Mouse (Mus musculus) cerebellum, adult 9-10 months (tissue): ENCODE measurements around the gene Hist1h2ao.
A peak's percentile ranks its signal among the peaks of the same experiment; 100 is the strongest.
"Not testable (repeated sequence)": the region's sequence is repeated elsewhere in the genome, so short reads cannot be mapped to it uniquely, and the experiment has no call there.

ENCODE experiments used
- DNase-seq: peaks from one replicate; pipeline ENCODE4 v3.0.0; 2022

Hist1h2ao gene

DNA sequence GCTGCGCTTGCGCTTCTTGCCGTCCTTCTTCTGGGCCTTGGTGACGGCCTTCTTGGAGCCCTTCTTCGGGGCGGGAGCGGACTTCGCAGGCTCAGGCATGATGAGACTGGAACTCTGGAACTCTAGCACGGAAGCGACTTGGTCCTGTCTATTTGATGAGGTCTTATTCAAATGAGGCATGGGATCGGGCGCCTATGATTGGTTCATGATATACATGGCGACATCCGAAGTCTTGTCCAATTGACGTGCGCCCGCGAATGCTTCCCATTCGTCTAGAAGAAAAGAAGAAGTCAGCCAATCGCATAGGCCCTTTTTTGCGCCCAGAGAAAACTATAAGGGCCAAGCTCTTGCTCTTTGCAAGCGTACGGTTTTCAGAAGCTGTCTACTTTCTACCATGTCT lies at the start of gene Hist1h2ao, which contains the start of gene Hist1h2bq:
TSS of gene Hist1h2ao (plus strand) at position 393 of the 400 bp plus-strand sequence.
TSS of gene Hist1h2bq (minus strand) at position 125 of the 400 bp plus-strand sequence.
- not testable (repeated sequence) for DNase-seq

DNA sequence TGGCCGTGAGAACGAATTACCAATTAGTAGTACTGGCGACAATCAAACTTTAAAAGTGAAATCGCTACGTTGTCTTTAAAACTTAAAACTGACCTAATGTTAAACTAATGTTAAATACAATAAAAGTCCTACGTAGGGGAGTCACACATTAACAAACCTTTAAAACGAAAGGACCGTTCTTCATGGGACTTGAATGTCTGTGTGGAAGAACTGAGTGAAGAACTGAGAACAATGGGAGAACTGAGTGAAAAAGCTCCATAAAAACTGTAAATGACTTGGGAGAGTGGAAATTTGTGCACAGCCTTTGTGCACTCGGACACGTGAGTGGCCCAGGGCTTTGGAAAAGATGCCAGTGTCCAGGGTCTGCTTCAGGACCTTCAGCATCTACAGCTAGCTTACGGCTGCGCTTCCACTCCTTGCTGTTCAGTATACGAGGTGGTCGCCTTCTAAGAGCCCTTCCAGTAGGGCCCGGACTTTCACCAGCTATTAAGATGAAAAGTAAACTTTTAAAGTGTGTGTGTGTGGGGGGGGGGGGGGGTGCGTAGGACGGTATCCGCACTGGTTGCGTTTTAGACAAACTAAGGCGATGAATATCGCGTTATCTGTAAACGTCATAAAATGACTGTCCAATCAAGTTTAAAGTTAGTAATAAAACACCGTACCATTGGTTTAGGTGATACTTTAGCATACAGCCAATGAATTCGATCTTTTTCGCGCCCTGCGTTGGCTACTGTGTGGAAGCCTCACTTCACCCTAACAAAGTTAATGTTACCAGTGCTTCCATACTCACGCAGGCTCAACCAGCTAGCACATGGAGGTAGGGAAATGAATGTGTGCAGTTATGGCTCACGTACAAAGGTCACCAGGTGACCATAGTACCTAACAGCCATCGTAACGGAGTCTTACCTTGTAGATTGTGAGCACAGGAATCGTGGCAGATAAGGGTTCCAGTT lies 31.2 kb upstream of the Hist1h2ao start:
- peak; percentile 90 for DNase-seq

GRCm38 (mm10) chr13:21779767-21780731 lies 30.2 kb upstream of the Hist1h2ao start, which contains the start of gene Hist1h1b:
TSS of gene Hist1h1b (minus strand) at chr13:21780625.
- DNase-seq = peak; percentile 83

GRCm38 (mm10) chr13:21781021-21781555 lies 29.2 kb upstream of the Hist1h2ao start:
- DNase-seq = no peak

- no peak for DNase-seq
Measured at GRCm38 (mm10) chr13:21781639-21782038, 28.6 kb upstream of the Hist1h2ao start.

DNA sequence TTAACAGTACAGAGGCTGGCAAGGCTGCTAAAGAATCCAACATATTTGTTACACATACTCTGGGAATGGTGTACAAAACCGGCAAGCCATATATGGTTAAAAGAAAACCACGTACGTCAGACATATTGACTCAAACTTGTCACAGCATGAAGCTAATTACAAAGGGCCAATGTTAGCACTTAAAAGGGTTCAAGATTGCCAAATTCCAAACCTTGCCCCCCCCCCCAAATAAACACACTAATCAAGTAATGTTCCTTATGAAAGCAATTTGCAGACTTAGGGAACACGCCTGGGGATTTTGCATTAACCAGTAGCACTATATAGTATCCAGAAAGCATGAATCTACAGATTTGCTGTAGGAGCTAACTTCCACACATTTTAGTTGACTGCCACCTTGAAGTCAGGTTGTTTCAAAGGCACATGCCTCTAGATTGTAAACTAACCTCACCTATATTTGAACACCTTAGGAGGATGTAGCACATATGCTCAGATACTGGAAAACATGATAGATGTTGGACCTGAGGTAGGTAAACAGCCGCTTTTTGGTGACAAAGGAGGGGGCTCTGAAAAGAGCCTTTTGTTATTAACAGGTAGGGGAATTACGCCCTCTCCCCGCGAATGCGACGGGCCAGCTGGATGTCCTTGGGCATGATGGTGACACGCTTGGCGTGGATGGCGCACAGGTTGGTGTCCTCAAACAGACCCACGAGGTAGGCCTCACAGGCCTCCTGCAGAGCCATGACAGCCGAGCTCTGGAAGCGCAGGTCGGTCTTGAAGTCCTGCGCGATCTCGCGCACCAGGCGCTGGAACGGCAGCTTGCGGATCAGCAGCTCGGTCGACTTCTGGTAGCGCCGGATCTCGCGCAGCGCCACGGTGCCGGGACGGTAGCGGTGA lies 27.7 kb upstream of the Hist1h2ao start:
- DNase-seq = peak; percentile 48

DNA sequence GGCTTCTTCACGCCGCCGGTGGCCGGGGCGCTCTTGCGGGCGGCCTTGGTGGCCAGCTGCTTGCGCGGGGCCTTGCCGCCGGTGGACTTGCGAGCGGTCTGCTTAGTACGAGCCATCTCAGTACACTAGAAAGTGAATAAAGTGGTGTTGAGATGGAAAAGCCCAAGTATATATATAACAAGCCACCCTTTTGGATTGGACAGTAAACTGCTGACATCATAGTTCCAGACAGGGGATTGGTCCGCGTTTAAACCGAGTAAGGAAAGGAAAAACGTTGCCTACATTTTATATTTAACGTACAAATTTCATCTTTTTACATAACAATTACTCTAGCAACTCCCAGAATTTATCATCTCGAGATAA lies 27.0 kb upstream of the Hist1h2ao start, which contains the start of gene Hist1h3i:
TSS of gene Hist1h3i (minus strand) at position 116 of the 363 bp plus-strand sequence.
- peak; percentile 92 for DNase-seq

DNA sequence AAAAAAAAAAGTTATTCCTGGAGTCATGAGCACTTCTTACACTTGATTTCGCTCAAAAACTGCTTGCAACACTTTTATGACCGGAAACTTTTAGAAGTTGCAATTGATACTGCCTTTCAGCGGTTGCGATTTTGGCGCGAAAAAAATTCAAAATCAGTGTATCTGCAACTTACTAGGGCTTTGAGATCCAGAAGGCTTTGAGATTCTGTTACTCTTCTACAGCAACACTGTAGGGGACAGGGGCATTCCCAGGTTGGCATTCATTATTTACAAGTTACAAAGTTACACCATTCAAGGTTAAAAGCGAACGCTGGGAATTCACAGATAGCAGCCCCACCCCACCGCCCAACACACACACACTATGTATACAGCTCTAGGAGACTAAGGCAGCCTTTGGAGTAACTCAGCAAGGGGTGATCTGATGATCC lies 26.5 kb upstream of the Hist1h2ao start:
- DNase-seq = peak; percentile 62

- DNase-seq = no peak
Measured at GRCm38 (mm10) chr13:21784311-21784710, 26.0 kb upstream of the Hist1h2ao start.

- DNase-seq = peak; percentile 34
Measured at GRCm38 (mm10) chr13:21786189-21786898, 23.9 kb upstream of the Hist1h2ao start.

GRCm38 (mm10) chr13:21786899-21787629 lies 23.2 kb upstream of the Hist1h2ao start, which contains the start of the genes Hist1h2an and Hist1h2bp:
TSS of gene Hist1h2an (minus strand) at chr13:21787218.
TSS of gene Hist1h2bp (plus strand) at chr13:21787461.
- DNase-seq = peak; percentile 98

DNA sequence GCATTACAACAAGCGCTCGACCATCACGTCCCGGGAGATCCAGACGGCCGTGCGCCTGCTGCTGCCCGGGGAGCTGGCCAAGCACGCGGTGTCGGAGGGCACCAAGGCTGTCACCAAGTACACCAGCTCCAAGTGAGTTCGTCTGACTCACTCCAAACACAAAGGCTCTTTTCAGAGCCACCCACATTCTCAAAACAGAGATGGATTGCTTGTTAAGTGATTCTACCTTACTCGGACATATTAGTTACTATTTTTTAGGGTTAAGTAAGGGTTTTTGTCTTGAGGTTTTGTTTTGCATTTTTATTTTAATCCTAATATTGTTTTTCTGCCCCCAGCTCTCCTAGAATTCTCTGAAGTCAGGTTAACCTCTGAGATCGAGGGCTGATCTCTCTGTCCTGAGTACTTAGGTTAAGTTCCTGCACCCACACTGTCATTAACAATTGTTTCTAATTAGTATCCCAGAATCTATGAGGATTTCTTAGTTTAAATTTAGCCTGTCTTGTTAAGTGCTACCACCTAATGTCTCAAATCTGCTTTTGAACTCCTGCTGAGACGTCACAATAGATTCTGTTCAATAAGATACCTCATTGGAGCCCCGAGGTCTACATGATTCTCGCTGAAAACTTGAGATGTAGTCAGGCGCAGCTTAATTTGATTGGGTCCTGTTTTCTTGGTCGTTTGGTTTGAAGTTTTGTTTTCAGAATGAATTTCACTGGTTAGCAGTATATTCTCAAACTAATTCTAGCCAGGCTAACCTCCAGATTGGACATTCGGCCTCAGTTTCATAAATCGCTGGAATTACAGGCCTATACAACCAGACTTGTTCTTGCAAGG lies 22.3 kb upstream of the Hist1h2ao start:
- peak; percentile 46 for DNase-seq

GRCm38 (mm10) chr13:21789925-21790324 lies 20.3 kb upstream of the Hist1h2ao start:
- DNase-seq = no peak

DNA sequence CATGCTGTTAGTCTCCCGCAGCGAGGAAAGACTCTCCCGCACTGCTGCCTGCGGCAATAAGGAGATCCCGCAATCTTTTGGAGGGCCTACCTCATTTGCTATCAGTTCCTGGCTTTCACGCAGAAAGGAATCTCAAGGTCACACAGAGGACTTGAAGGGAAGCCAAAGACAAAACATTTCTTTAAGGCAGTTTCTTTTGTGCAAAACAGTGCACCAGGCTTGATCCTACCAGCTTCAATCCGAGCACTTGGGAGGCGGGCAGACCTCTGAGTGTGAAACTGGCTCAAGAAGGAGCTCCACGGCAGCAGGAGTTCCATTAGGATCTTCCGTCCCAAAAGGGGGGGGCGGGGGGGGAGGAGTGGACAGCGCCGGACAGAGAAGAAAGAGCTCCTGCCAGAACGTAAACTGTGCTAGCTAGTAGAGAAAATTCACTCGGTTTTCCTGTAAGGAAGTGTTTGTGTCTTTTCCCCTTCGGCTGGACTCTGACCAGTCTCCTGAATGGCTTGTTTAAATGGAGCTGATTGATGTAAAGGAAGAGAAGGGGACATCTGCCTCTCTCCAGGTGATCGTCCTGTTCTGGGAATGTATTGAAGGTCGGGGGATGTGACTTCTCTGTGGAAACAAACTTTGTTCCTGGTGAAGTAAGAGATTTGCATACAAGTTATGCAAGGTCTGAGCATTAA lies 19.5 kb upstream of the Hist1h2ao start:
- DNase-seq = no peak

GRCm38 (mm10) chr13:21795584-21795983 lies 14.7 kb upstream of the Hist1h2ao start:
- no peak for DNase-seq

DNA sequence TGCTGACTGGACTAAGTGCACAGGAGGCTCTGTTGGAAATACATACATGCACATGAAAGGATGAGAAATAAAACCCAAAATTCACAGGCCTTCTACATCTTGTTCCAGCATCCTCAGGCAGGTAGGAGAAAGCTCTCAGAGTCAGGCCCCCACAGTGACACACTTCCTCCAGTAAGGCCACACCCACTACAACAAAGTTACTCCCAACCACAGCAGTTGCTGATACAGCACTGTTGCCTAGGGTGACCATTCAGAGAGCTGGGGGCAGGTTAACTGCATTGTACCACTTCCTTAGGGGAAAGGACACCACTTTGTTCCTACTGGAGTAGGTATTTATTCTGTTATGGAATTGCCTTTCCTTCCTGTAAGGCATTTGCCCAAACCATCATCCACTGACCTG lies 13.1 kb upstream of the Hist1h2ao start:
- DNase-seq = not testable (repeated sequence)

DNA sequence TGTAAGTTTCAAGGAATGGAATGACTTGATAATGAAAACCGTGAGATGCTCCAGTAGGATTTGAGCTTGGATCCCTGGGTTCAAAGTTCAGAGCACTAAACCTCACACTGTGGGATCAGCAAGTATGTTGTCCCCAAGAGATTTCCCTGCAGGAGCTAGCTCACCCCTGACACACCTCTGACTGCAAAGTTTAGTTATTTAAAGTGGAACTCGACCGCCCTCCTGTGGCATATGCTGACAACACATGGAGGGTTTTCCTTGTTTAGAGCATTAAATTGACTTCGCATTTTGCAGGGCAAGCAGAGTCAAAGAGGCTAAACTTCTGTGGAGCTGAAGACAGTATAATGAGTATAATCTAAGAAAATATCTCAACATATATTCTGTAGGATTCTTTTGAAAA lies 7.2 kb upstream of the Hist1h2ao start:
- not testable (repeated sequence) for DNase-seq

- DNase-seq = not testable (repeated sequence)
Measured at GRCm38 (mm10) chr13:21811074-21811473, 809 bp downstream of the Hist1h2ao start.
